Mouse (Mus musculus) gastrocnemius, postnatal 36 days (tissue): ENCODE measurements at regions not wholly inside any gene's neighbourhood (a gene's known extent, or its start where the extent isn't known, plus 50 kb on each side); places are given as distances from the start of the nearest gene placed in this dataset.
A peak's percentile ranks its signal among the peaks of the same experiment; 100 is the strongest.

Experiments used
- DNase-seq, 2 experiments: peaks; one replicate each; pipeline ENCODE4 v3.0.0; 2022
- intact Hi-C: fragments of 180-260 bp; cut with DNase I; formaldehyde crosslinking; loops from one replicate; pipeline ENCODE4 v1.15.1; 2025

GRCm38 (mm10) chr13:47298010-47298409, 175.6 kb downstream of the Rnf144b start:
- intact Hi-C loops: no loop called here
- DNase-seq: no peak

GRCm38 (mm10) chr13:47300486-47300885, 178.0 kb downstream of the Rnf144b start:
- DNase-seq: no peak
- intact Hi-C loops: no loop called here

GRCm38 (mm10) chr13:47301070-47301469, 178.6 kb downstream of the Rnf144b start:
- intact Hi-C loops: no loop called here
- DNase-seq: no peak

GRCm38 (mm10) chr13:47309492-47309891, 187.0 kb downstream of the Rnf144b start:
- intact Hi-C loops: no loop called here
- no peak for DNase-seq

- intact Hi-C loops: no loop called here
- DNase-seq: no peak
These were observed 188.3 kb downstream of the Rnf144b start for GRCm38 (mm10) chr13:47310751-47311202.

GRCm38 (mm10) chr13:47319549-47319948, 197.1 kb downstream of the Rnf144b start:
- DNase-seq: no peak
- intact Hi-C loops: no loop called here

- intact Hi-C loops: no loop called here
- DNase-seq: no peak
These were observed 199.4 kb downstream of the Rnf144b start for GRCm38 (mm10) chr13:47321876-47322275.

- DNase-seq: peak in 1 of 2 experiments; percentile 30
- intact Hi-C loops: no loop called here
These were observed 213.7 kb downstream of the Rnf144b start for GRCm38 (mm10) chr13:47335996-47336684.

- intact Hi-C loops: no loop called here
- no peak for DNase-seq
These were observed 214.5 kb downstream of the Rnf144b start for GRCm38 (mm10) chr13:47336865-47337441.

GRCm38 (mm10) chr13:47339411-47339810, 217.0 kb downstream of the Rnf144b start:
- intact Hi-C loops: no loop called here
- DNase-seq: no peak

GRCm38 (mm10) chr13:47342361-47342760, 219.9 kb downstream of the Rnf144b start:
- intact Hi-C loops: loop anchor here (10.0 kb wide), 1 partner anchor 922 kb away; the partner anchor contains the start of gene Id4
- DNase-seq: no peak

- intact Hi-C loops: loop anchor here (10.0 kb wide), 1 partner anchor 919 kb away; the partner anchor contains the start of gene Id4
These were observed 223.1 kb downstream of the Rnf144b start for GRCm38 (mm10) chr13:47345576-47345975.

GRCm38 (mm10) chr13:47347835-47348234, 225.4 kb downstream of the Rnf144b start:
- DNase-seq: no peak
- intact Hi-C loops: loop anchor here (2.0 to 10.0 kb wide), 2 partner anchors 917 to 1117 kb away; partner anchors contain the start of gene Id4

More at GRCm38 (mm10) chr13:47345576-47345975, 223.1 kb downstream of the Rnf144b start:
- DNase-seq: no peak

GRCm38 (mm10) chr13:47348517-47349145, 226.2 kb downstream of the Rnf144b start:
- intact Hi-C loops: loop anchor here (2.0 to 10.0 kb wide), 2 partner anchors 916 to 1116 kb away; partner anchors contain the start of gene Id4
- peak; percentile 63 to 65 for DNase-seq

- intact Hi-C loops: no loop called here
- DNase-seq: peak in 1 of 2 experiments; percentile 19
These were observed 232.0 kb downstream of the Rnf144b start for GRCm38 (mm10) chr13:47354446-47354845.

GRCm38 (mm10) chr13:47355169-47355568, 232.7 kb downstream of the Rnf144b start:
- intact Hi-C loops: no loop called here
- no peak for DNase-seq

- no peak for DNase-seq
- intact Hi-C loops: no loop called here
These were observed 236.5 kb downstream of the Rnf144b start for GRCm38 (mm10) chr13:47358986-47359385.

- intact Hi-C loops: no loop called here
- DNase-seq: no peak
These were observed 243.3 kb downstream of the Rnf144b start for GRCm38 (mm10) chr13:47365776-47366175.

GRCm38 (mm10) chr13:47368041-47368823, 245.8 kb downstream of the Rnf144b start:
- DNase-seq: no peak
- intact Hi-C loops: no loop called here

GRCm38 (mm10) chr13:47374583-47374982, 252.1 kb downstream of the Rnf144b start:
- DNase-seq: no peak
- intact Hi-C loops: no loop called here

- intact Hi-C loops: no loop called here
- DNase-seq: no peak
These were observed 268.6 kb downstream of the Rnf144b start for GRCm38 (mm10) chr13:47391023-47391422.
